Mouse (Mus musculus) MEL (cell line): ENCODE measurements at regions not wholly inside any gene's neighbourhood (a gene's known extent, or its start where the extent isn't known, plus 50 kb on each side); places are given as distances from the start of the nearest gene placed in this dataset.

ENCODE experiments used
- BHLHE40 ChIP-seq: IDR thresholded peaks from 2 replicates; pipeline ENCODE4 v1.6.1; 2012; ENCODE audit warnings: low read depth, mild to moderate bottlenecking, inconsistent platforms, low read length, improper control_type of control experiment, borderline replicate concordance
- CTCF ChIP-seq, 3 experiments: IDR thresholded peaks in 2 of 3; conservative IDR thresholded peaks in 1 of 3; 2 replicates each; pipeline ENCODE4 v1.5.1; 2011 to 2012; ENCODE audit warnings: low read length in 3 of 3, low read depth in 2 of 3, mild to moderate bottlenecking in 2 of 3, improper control_type of control experiment in 1 of 3, inconsistent platforms in 1 of 3, mixed read lengths in 1 of 3, moderate library complexity in 1 of 3; ENCODE audit not compliant: control insufficient read depth in 1 of 3, insufficient read depth in 1 of 3, poor library complexity in 1 of 3, severe bottlenecking in 1 of 3
- HCFC1 ChIP-seq: IDR thresholded peaks from 2 replicates; pipeline ENCODE4 v1.6.1; 2012; ENCODE audit warnings: low read depth, mild to moderate bottlenecking, inconsistent platforms, low read length, improper control_type of control experiment, moderate library complexity
- MAZ ChIP-seq: IDR thresholded peaks from 2 replicates; pipeline ENCODE4 v1.6.1; 2012; ENCODE audit warnings: low read depth, mild to moderate bottlenecking, inconsistent platforms, low read length, improper control_type of control experiment
- POLR2AphosphoS2 ChIP-seq: IDR thresholded peaks from 2 replicates; pipeline ENCODE4 v1.6.1; 2011; ENCODE audit warnings: low read length, improper control_type of control experiment
- SMC3 ChIP-seq: IDR thresholded peaks from 2 replicates; pipeline ENCODE4 v1.6.1; 2011; ENCODE audit warnings: low read depth, low read length, improper control_type of control experiment
- TAL1 ChIP-seq: IDR thresholded peaks from 2 replicates; pipeline ENCODE4 v1.6.1; 2012; ENCODE audit warnings: mild to moderate bottlenecking, inconsistent platforms, low read length, moderate library complexity, mixed read lengths
- ZC3H11A ChIP-seq: IDR thresholded peaks from 2 replicates; pipeline ENCODE4 v1.6.1; 2012; ENCODE audit warnings: low read depth, mild to moderate bottlenecking, inconsistent platforms, low read length, improper control_type of control experiment
- ZKSCAN1 ChIP-seq: IDR thresholded peaks from 2 replicates; pipeline ENCODE4 v1.6.1; 2012; ENCODE audit warnings: low read depth, mild to moderate bottlenecking, inconsistent platforms, low read length, improper control_type of control experiment, moderate library complexity

DNA sequence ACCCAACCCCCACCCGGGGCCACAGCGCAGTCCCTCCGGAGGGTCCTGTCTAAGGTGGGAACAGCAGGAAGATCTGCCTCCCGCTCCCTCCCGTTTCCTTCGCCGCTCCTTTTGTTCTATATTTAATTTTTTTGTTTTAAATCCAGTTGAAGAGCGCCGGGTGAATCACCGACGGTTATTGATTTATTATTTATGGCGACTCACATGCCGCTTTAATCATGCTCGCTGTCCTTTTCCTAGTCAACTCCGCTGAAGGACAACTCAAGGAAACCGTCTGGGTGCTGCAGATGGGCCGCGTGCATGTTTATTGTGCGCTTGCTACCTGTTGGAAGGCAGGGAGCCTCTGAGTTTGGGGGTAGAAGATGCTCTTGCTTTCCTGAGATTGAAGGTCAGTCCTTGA lies 68.3 kb upstream of the Gm26897 start:
- no peak for TF ChIP-seq HCFC1
- no peak for TF ChIP-seq TAL1
- no peak for TF ChIP-seq BHLHE40
- TF ChIP-seq POLR2AphosphoS2: no peak
- TF ChIP-seq CTCF (IDR thresholded peaks at IDR 0.05 in 2 of 3, conservative IDR thresholded peaks at IDR 0.05 in 1 of 3; ENCODE audit: control insufficient read depth in 1 of 3, insufficient read depth in 1 of 3, low read depth in 2 of 3, low read length in 3 of 3, poor library complexity in 1 of 3, severe bottlenecking in 1 of 3): no peak
- TF ChIP-seq ZC3H11A: no peak
- no peak for TF ChIP-seq SMC3
- no peak for TF ChIP-seq MAZ
- TF ChIP-seq ZKSCAN1: no peak
